Mouse (Mus musculus) T-helper 2 cell (primary cell): Measurements from ENCODE around the gene Mrps5.

Experiments used
- in situ Hi-C: fragments of 300-600 bp; cut with MboI, MseI; formaldehyde crosslinking; loops from one replicate; pipeline ENCODE4 v1.15.1; 2025; ENCODE audit warnings: high pct_unique_total_duplicates

Mrps5 gene

GRCm38 (mm10) chr2:127619311-127619710, 32.3 kb downstream of the Mrps5 start:
- in situ Hi-C loops, result no loop called here

DNA sequence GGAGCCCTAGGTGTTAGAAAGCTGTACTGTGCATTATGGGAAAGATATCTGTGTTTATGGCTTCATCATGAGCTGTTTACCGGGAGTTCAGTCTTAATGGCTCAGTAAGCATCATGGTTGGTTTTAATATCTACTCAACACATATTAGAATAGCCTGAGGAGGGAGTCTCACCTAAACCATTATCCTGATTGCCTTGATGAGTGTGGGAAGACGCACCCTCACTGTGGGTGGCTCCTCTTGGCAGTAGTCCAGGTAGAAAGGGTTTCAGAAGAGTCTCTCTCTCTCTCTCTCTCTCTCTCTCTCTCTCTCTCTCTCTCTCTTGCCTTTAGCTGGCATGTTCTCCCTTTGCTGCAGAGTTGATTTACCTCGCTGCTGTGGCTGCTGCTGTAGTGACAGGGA, 35.0 kb downstream of the Mrps5 start:
- in situ Hi-C loops, result no loop called here

DNA sequence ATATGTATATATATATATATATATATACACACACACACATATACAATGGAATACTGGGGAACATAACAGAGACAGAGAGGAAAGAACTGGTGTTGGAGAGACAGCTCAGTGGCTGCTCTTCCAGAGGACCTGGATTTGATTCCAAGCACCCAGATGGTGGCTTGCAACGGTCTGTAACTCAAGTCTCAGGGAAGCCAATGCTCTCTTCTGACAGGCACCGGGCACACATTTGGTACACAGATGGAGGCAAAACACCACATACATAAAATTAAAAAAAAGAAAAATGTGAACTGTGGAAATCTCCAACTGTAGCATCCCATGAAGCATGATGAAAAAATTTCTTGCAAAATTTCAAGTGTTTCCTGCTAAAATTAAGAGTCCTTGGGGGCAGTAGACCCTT, 37.8 kb downstream of the Mrps5 start:
- in situ Hi-C loops, result no loop called here

- in situ Hi-C loops, result no loop called here
Observed at GRCm38 (mm10) chr2:127625659-127626058, 38.6 kb downstream of the Mrps5 start.

DNA sequence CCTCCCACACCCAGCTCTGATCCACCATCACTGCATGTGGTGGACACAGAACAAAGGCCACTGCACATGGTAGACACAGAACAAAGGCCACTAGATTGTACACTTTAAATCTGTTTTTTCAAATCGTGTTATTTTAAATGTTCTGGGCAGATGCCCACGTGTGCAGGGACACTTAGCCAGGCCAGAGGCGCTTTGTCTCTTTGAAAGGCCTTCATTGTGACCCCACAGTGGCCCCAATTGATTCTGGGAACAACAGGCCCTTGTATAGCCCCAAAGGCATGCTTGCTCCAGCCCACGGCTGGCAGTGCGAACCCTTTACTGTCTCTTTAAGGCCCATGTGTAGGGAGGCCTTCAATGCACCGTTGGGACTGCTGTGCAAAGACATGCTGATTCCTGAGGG, 40.3 kb downstream of the Mrps5 start:
- in situ Hi-C loops, result no loop called here

GRCm38 (mm10) chr2:127627990-127628570, 41.1 kb downstream of the Mrps5 start:
- in situ Hi-C loops, result no loop called here

DNA sequence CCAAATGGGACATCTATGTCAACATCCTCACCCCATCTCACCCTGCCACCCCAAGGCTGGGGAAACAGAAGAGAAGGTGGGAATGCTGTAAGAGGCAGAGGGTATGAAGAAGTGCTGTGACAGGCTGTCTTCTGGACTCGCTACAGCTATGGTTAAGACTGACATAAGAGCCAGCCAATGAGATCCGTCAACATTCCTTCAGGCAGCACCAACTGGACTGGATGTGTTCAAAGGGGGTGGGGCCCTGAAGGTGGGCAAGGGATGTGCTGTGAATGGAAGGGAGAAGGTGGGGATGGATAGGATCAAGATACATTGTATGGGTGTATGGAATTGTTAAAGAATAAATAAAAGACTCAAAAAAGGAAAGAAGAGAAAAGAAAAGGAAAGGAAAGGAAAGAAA, 45.6 kb downstream of the Mrps5 start:
- in situ Hi-C loops, result no loop called here

DNA sequence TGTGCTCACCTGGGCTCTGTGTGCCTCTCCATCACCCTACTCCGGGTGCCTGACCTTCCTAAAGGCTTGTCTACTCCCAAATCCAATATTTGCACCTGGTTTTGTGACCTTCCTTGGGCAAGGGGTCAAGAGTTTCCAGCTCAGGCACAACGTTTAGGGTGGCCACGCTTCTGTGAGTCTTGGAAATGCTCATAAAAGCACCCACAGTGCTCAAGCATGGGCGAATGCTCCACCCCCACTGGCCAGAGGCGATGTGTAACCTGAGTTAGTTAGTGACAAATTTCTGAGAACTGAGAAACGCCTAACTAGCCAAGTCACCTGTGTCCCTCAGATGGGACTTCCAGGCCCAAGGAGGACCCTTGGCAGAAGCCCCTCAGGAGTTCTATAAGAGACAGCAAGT, 48.6 kb downstream of the Mrps5 start:
- in situ Hi-C loops, result no loop called here

GRCm38 (mm10) chr2:127638973-127639372, 52.0 kb downstream of the Mrps5 start:
- in situ Hi-C loops, result no loop called here

- in situ Hi-C loops, result no loop called here
Observed at GRCm38 (mm10) chr2:127643728-127644704, 57.0 kb downstream of the Mrps5 start.

DNA sequence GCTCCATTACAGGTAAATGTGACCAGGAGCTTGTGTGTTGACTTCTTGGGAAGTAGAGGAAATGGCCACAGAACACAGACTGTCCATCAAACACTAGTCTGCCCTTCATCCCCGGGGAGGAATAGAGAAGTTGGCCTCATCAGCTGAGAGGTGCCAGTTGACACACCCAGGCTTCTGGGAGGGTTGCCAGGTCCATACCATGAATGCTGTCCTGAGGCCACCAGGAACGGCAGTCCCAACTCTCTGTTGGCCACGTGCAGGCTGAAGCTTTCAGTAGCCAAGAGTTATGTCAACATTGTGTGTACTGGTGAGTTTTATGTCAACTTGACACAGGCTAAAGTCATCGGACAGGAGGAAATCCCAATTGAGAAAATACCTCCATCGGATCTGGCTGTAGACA, 59.9 kb downstream of the Mrps5 start:
- in situ Hi-C loops, result no loop called here

DNA sequence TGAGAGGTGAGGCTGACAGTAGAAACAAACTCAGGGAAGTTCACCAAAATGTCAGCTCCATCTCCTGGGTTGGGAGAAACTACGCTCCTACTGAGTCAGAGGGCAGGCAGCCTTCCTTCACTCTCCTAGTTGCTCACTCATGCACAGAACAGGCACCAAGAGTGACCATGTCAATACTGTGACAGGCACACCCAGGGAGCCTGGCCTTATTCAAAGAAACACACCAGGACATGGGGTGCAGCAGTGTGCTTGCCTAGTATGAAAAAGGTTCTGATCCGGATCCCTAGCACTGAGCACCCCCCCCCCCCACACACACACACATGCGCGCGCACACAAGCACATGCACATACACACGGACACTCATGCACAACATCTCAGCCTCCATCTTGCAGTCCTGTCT, 61.1 kb downstream of the Mrps5 start:
- in situ Hi-C loops, result no loop called here

GRCm38 (mm10) chr2:127649921-127650320, 62.9 kb downstream of the Mrps5 start:
- in situ Hi-C loops, result no loop called here

- in situ Hi-C loops, result no loop called here
Observed at GRCm38 (mm10) chr2:127651601-127652000, 64.6 kb downstream of the Mrps5 start.

DNA sequence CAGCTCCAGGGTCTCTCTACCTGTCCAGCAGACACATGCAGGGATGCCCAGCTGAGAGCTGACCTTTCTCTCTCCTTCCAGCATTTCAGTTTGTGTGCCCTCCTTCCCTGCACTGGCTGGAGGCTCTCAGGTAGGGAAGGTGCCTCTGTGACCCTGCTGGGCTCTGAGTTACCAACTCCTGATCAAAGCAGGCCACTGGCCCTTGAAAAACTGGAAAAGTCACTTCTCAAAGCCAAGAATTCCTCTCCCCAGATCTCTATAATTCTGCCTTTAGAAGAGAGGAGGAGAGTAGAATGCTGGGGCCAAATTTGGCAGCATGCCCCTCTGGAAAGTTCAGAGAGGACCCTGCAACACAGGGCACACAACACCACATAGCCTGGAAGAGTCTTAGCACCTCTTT, 65.3 kb downstream of the Mrps5 start:
- in situ Hi-C loops, result no loop called here

GRCm38 (mm10) chr2:127652805-127653204, 65.8 kb downstream of the Mrps5 start:
- in situ Hi-C loops, result no loop called here

DNA sequence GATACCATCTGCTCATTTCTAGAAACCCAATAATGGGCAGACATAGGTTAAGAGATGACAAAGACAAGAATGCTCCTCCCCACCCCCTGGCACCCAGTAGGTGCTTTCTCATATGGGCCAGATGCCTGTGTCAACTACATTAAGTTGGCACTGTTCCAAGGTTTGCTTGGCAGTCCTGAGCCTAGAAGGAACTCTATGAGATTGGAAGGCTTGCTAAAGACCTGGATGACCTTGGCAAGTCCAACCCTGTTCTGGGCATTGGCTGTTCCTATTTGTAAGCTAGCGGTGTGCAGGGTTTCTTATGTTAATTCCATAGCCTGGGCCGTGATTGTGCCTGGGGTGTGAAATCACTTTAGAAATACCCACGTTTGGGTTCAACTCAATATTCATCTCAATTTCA, 67.8 kb downstream of the Mrps5 start:
- in situ Hi-C loops, result no loop called here

DNA sequence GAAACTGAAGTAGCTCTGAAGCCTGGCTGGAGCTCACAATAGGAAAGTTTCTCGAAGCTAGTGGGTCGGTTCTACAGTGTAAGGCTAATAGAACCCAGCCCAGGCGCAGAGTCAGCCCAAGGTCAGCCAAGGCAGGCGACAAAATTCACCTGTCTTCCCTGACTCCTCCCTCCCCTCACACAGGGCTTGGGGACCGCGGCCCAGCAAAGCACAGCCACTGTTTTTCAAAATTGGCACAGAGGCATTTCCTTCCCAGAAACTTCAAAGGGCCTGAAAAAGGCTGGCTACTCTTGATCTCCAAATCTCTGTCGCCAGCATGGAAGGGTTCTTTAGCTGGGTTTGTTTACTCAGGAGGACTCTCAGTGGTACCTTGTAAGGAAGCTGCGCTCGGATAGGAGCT, 68.4 kb downstream of the Mrps5 start:
- in situ Hi-C loops, result no loop called here

DNA sequence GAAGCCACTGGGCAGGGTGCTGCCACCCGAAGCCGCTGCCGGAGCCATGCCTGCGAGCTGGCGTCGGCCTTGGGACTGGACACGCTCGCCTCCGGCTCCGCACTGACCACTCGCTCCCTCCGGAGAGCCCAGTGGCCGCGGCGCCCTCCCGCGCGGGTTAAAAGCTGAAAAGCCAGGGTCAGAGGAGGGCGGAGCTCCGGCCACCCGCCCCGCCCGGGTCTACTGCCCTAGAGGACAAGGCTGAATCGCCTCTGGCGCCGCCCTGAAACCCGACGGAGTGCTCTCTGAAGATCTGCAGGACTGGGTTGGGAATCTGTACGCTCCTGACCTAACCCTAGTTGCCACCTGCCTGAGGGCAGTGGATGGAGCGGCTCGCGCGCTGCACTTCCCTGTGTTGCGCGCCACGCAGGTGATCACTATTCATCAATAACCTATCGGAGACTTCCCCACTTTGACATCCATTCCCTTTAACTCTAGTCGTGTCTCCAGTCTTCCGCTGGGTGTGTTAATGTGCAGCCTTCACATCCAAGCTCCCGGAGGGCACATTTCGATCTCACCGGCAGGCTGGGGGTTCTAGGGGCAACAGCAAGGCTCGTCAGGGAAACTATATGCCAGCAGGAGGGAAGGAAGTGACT, 69.2 kb downstream of the Mrps5 start, which contains the start of gene Mal:
TSS of gene Mal (minus strand) at position 610 of the 635 bp plus-strand sequence.
- in situ Hi-C loops, result no loop called here
